Mouse (Mus musculus): ENCODE measurements around the gene Dennd1a. TPM values are rescaled to one million over a fixed set of nuclear protein-coding genes. Genes with fewer than 3 reads are reported as not detected.

Dennd1a gene
- total RNA-seq, 2 experiments from 2014 or later: 72.2 to 73.0 TPM

- intact Hi-C loops (cut with DNase I): loop anchor here (10.0 kb wide), 3 partner anchors 106 to 766 kb away; no protein-coding TSS in a partner anchor
- no peak for DNase-seq (ENCODE audit: extremely low spot score in 1 of 2, low spot score in 2 of 2)
These were observed 468.2 kb downstream of the Dennd1a start for GRCm38 (mm10) chr2:37818761-37819525.

GRCm38 (mm10) chr2:37815676-37816075 lies 471.5 kb downstream of the Dennd1a start:
- intact Hi-C loops (cut with DNase I): loop anchor here (10.0 kb wide), 3 partner anchors 109 to 769 kb away; no protein-coding TSS in a partner anchor
- DNase-seq (ENCODE audit: extremely low spot score in 1 of 2, low spot score in 2 of 2): peak; percentile 69 to 80

GRCm38 (mm10) chr2:37814820-37815361 lies 472.3 kb downstream of the Dennd1a start:
- DNase-seq (ENCODE audit: extremely low spot score in 1 of 2, low spot score in 2 of 2): no peak
- intact Hi-C loops (cut with DNase I): loop anchor here (10.0 kb wide), 3 partner anchors 110 to 770 kb away; no protein-coding TSS in a partner anchor

DNA sequence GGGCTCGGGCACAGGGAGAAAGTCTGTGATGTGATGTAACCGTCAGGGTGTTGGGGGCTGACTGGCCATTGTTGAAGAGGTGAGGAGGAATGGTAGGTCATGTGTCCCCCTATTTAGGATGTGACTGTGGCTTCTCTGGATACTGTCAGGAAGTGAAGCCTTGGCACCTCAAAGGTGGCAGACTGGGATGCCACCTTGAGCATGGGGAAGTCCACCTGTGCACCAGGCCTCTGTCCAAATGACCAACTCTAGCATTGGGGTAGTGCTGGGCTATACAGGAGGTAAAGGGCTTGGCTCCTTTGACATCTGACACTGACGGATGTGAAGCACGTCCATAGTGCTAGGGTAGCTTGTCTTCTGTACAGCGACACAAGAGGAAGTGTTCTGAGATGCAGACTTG lies 474.8 kb downstream of the Dennd1a start:
- no peak for DNase-seq (ENCODE audit: extremely low spot score in 1 of 2, low spot score in 2 of 2)
- intact Hi-C loops (cut with DNase I): loop anchor here (10.0 kb wide), 3 partner anchors 112 to 772 kb away; no protein-coding TSS in a partner anchor

GRCm38 (mm10) chr2:37811682-37812081 lies 475.5 kb downstream of the Dennd1a start:
- intact Hi-C loops (cut with DNase I): loop anchor here (10.0 kb wide), 3 partner anchors 113 to 773 kb away; no protein-coding TSS in a partner anchor
- DNase-seq (ENCODE audit: extremely low spot score in 1 of 2, low spot score in 2 of 2): no peak

DNA sequence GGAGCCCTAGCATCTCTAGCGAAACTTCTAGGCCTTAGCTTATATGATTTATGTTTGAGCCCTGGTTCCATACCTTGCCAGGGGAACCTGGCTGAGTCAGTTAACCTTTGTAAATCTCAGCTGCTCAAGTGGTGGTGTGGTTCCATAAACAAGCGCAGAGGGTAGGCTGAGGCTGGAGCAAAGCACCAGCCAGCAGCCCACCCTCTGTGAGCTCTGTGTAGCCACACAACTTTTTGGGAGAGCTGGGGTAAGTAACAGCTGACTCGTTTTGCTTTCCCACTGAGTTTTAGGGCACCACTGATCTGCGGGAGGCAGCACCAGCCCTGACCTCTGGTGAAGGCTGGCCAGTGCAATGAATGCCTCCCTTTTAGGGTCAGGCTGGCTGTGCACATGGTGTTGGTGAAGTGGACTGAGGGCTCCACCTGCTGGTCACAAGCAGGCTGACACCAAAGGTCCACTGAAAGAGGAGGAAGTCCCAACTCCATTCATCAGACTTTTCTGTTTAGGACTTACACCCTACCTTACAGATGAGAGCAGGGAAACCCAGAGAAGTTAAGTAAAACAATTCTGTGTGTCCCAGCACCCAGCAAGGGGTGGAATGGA lies 484.5 kb downstream of the Dennd1a start:
- DNase-seq (ENCODE audit: extremely low spot score in 1 of 2, low spot score in 2 of 2): peak; percentile 48 to 70
- intact Hi-C loops (cut with DNase I): no loop called here

- intact Hi-C loops (cut with DNase I): no loop called here
- DNase-seq (ENCODE audit: extremely low spot score in 1 of 2, low spot score in 2 of 2): no peak
These were observed 485.5 kb downstream of the Dennd1a start for GRCm38 (mm10) chr2:37801687-37802086.

DNA sequence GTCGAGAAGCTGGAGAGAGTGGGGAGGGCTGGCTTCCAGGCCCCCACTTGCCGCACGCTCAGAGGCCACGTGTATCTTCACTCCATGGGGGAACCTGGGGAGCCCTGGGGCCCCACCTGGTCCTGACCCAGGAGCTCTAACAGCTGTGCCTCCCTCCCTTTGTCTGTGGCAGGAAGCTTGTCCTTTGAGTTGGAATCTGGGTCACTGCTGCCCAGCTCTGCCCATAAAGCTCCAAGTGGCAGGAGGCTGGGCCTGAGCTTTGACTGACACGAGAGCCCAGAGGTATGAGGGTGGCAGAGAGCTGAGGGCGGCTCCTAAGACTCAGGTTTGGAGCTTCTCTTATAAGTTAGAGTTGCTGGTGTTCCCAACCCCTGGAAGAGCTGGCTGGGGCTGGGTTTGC lies 488.1 kb downstream of the Dennd1a start:
- intact Hi-C loops (cut with DNase I): no loop called here
- DNase-seq (ENCODE audit: extremely low spot score in 1 of 2, low spot score in 2 of 2): no peak

GRCm38 (mm10) chr2:37797046-37797445 lies 490.1 kb downstream of the Dennd1a start:
- intact Hi-C loops (cut with DNase I): no loop called here
- no peak for DNase-seq (ENCODE audit: extremely low spot score in 1 of 2, low spot score in 2 of 2)

DNA sequence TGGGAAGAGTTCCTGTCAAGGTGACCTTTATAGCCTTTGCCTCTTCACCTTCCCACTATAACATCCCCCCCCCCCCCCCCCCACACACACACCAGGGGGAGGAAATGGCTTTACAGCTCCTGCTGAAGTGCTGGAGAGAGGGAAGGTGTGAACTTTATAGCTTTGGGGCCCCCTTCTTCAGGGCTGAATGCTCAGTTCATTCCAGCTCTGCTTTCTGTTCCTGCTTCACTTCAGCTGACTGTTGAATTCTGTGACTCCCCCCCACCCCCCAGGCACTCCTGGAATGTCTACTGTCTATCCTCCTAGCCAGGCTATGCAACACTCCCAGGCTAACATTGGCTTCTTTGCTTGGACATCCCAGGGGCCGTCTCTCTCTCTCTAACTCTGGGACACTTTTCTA lies 491.2 kb downstream of the Dennd1a start:
- no peak for DNase-seq (ENCODE audit: extremely low spot score in 1 of 2, low spot score in 2 of 2)
- intact Hi-C loops (cut with DNase I): no loop called here

DNA sequence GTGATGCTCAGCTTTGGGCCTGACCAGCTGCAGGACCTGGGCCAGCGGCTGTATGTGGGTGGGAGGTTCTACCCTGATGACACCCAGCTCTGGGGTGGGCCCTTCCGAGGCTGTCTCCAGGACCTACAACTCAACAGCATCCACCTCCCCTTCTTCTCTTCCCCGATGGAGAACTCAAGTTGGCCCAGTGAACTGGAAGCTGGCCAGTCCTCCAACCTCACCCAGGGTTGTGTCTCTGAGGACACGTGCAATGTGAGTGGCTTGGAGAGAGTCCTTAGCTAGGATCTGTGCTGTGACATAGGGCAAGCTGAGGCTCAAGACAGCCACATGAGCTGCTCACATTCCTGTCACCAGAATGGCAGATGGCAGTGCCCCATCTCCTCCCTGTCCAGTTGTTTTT lies 495.9 kb downstream of the Dennd1a start:
- intact Hi-C loops (cut with DNase I): no loop called here
- no peak for DNase-seq (ENCODE audit: extremely low spot score in 1 of 2, low spot score in 2 of 2)

DNA sequence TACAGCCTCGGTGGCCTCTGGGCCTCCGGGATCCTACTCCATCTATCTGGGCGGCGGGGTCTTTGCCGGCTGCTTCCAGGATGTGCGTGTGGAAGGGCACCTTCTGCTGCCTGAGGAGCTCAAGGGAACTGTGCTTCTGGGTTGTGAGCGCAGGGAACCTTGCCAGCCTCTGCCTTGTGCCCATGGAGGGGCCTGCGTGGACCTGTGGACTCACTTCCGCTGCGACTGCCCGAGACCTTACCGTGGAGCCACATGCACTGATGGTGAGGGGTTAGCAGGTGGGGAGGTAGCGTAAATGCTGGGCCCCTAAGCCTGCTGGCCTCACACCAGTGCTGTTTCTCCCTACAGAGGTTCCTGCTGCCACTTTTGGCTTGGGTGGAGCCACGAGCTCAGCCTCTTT lies 496.5 kb downstream of the Dennd1a start:
- no peak for DNase-seq (ENCODE audit: extremely low spot score in 1 of 2, low spot score in 2 of 2)
- intact Hi-C loops (cut with DNase I): no loop called here

- intact Hi-C loops (cut with DNase I): no loop called here
- DNase-seq (ENCODE audit: extremely low spot score in 1 of 2, low spot score in 2 of 2): no peak
These were observed 497.2 kb downstream of the Dennd1a start for GRCm38 (mm10) chr2:37789995-37790394.

DNA sequence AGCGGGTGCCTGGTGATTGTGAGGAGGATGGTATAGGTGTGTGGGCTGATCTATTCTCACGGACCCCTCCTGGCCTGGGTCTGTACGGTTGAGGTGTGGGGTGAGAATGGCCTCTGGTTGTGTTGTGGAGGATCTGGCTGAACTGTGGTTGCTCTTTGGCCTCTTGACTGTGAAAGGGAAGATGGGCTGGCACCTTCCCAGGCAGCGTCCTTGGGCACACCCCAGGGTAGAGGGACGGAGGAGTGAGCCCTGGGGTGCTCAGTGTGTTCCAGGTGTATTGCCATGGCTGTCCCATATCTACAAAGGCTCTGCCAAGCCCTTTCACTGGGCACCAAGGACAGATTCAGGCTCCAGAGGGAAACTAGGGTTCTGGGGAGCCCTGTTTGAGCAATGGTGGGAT lies 498.2 kb downstream of the Dennd1a start:
- intact Hi-C loops (cut with DNase I): no loop called here
- no peak for DNase-seq (ENCODE audit: extremely low spot score in 1 of 2, low spot score in 2 of 2)

DNA sequence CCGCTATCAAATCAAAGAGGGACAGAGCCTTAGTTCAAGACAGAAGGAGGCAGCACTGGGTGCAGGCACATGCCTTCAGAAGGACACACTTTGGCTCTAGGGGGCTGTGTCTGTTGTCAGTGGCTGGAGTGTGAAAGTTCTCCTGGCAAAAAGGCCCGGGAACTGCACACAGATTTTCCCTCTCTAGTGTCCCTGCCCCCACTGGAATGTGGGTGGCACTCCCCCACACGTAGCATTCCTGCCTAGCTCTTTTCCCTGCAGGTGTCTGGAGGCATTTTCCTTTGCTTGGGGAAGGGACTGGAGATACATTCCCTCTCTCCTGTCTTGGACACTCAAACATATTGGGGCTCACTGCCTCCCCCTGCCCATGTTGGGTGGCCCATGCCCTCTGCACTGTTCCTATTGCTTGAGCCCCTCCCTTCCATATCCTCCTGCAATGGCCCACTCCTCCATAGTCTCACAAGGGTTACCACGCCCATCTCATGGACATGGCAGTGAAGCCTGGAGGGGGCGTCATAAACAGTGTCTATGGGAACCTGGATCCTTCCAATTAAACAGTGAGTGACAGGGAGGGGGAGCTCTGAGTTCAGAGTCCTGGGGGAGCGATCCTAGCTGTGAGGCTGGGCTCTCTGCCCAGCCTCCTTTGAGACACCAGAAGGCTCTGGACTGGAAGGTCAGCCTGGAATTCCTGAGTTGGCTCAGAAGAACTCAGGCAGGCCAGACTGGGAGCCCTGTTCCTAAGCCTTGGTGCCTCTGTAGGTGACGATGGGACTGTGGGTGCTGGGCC lies 498.8 kb downstream of the Dennd1a start:
- no peak for DNase-seq (ENCODE audit: extremely low spot score in 1 of 2, low spot score in 2 of 2)
- intact Hi-C loops (cut with DNase I): no loop called here

- intact Hi-C loops (cut with DNase I): no loop called here
- DNase-seq (ENCODE audit: extremely low spot score in 1 of 2, low spot score in 2 of 2): peak in 1 of 2 experiments; percentile 80
These were observed 500.7 kb downstream of the Dennd1a start for GRCm38 (mm10) chr2:37786461-37786860.

DNA sequence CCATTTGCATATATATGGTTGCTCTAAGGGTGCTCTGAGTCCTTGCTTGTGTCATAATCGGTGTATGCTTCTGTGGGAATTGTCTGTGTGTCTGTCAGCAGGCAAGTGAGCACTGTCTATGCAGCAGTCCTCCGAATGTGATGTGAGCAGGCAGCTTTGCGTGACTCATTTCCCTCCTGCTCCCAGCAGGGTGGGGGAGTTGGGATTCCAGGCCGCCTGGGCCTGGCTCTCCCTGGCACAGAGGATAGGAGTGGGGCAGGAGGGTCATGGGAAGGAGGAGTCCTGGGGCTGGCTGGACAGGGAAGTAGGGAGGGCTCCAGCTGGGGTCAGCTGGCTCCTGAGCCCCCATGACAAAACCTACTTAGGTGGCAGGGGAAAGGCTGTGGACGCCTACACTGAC lies 502.7 kb downstream of the Dennd1a start:
- intact Hi-C loops (cut with DNase I): no loop called here
- no peak for DNase-seq (ENCODE audit: extremely low spot score in 1 of 2, low spot score in 2 of 2)

- no peak for DNase-seq (ENCODE audit: extremely low spot score in 1 of 2, low spot score in 2 of 2)
- intact Hi-C loops (cut with DNase I): no loop called here
These were observed 505.2 kb downstream of the Dennd1a start for GRCm38 (mm10) chr2:37782002-37782401.

DNA sequence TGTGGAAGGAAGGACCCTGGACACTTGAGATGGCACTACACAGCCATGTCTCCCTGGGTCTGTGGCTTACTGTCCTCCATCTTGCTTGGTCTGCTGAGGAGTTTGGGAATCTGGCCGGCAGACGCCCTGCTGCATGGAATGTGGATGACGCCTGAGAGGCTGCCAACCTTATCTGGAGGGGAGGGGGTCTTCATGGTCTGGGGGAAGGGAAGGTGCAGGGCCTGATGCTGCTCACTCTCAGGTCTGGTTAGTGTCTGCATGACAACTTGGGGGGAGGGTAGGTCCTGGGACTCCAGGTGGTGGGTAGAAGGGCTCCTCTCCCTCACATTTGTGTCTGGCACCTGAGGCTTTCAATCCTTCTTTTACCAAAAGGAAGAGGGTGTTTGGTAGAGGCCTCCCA lies 505.8 kb downstream of the Dennd1a start:
- intact Hi-C loops (cut with DNase I): no loop called here
- no peak for DNase-seq (ENCODE audit: extremely low spot score in 1 of 2, low spot score in 2 of 2)

All from left cerebral cortex, postnatal 10 days (tissue).